Mouse (Mus musculus) frontal cortex, postnatal 14 days (tissue): ENCODE results near the gene P4htm.

Source experiments
- DNase-seq, 2 experiments: peaks; one replicate each; pipeline ENCODE4 v3.0.0; 2022; ENCODE audit warnings: low spot score in 2 of 2

The P4htm gene

DNA sequence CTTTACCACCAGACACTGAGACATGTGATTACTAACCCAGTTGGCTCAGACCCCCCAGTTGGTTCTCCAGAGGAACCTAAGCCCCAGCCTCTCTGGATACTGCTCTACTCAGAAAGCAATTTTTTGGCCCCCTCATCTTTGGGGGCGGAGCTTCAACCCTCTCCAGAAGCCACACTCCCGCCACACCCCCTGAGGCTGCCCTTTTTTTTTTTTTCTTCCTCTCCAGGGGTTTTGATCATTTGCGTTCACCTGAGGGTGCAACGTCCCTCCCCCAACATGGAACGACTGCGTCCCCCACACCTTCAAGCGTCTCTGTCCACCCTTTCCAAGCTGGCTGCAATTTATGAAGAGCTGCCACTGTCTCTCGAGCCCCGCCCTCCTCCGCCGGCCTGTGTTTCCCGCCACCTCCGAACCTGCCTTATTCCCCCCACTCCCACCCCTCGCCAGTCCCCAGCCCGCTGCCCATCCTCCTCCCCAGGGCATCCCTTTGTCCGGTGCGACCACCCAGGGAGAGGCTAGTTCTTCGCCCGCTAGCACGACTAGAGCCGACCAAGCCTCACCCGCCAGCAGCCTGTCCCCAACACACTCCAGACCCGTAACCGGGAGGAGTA is 19.4 kb downstream of the P4htm start:
- no peak for DNase-seq

GRCm38 (mm10) chr9:108577025-108577424 is 20.4 kb downstream of the P4htm start:
- no peak for DNase-seq

- no peak for DNase-seq
These were observed 21.9 kb downstream of the P4htm start for GRCm38 (mm10) chr9:108575321-108576297.

GRCm38 (mm10) chr9:108574921-108575320 is 22.5 kb downstream of the P4htm start:
- DNase-seq: no peak

GRCm38 (mm10) chr9:108573774-108574690 is 23.4 kb downstream of the P4htm start:
- no peak for DNase-seq

- DNase-seq: no peak
These were observed 25.1 kb downstream of the P4htm start for GRCm38 (mm10) chr9:108572321-108572720.

DNA sequence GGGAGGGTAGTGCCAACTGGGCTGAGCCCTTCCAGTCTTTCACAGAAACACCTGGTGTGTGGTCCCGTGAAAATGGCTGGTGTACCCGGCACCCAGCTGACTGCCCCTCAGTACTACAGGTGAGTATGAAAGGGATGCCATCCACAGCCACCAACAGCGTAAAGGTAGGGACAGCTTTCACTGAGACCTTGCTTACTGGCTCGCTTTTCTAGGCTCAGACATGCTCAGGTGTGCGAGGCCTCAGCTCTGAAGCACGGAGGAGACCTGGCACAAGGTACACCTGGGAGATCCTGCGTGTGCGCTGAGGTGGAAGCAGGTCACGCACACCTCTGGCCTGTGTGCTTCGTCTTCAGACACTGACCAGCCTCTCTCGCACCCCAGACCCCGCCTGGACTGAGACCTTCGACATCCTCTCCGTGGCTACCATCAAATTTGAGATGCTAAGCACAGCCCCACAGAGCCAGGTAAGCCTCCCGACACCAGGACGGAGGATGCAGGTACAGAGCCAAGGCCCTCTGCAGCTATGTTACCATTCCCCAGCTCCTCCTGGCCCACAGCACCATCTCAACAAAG is 26.0 kb downstream of the P4htm start:
- DNase-seq: no peak

DNA sequence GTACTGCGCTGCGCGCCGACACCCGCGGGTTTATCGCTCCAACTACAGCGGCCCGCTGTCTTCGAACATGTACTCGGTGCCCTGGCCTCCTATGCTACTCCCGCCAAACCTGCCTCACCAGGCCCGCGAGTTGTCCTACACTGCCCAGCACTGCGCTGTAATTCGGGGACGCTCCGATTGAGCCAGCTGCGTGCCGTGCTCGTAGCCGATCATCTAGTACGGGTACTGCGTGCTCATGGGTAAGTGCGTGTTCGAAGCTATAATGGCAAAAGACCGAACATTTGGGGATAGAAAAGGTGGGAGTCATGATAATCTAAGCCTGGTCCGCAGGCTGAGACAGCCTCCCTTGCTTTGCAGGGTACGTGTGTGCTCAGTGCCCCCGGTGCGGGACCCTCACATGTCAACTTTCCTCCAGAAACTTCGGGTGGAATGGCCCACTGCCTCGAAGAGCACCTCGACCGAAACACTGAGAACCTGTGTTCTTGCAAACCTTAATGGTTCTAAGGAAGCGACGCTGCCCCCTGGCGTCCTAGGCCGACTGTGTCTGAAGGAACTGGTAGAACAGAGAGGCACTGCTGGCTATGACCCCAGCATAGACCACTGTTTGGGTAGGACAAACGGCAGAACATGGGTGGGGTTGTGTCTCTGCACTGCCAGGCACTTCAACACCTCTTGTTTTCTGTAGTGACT is 27.1 kb downstream of the P4htm start:
- peak in 1 of 2 experiments; percentile 78 for DNase-seq

GRCm38 (mm10) chr9:108569381-108570206 is 27.9 kb downstream of the P4htm start, which contains the start of gene Dalrd3:
Gene Dalrd3, plus strand, starts transcription at chr9:108569886.
- DNase-seq: peak; percentile 85 to 87

- DNase-seq: no peak
These were observed 29.0 kb downstream of the P4htm start for GRCm38 (mm10) chr9:108568511-108568921.

DNA sequence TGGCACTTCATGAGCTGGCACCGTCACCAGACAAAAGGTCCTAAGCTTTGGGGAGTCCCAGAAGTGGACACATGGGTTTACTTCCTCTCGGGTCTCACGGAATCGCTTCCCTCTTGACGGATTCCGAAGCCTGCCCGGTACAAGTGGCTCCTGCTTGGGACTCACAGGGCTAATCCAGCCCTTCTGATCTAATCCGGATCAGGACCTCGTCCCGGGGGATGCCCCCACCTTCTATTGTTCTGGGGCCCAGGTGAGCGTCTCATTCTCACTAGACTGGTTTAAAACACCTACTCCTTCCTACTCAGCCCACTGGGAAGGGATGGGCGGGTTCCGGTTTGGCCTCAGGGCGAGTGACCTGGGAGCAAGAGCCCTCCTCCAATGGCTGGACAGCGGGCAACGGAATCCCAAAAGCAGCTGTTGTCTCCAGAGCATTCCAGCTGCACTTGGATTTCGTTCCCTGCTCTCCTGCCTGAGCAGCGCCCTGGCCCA is 29.5 kb downstream of the P4htm start:
- no peak for DNase-seq

- peak; percentile 91 to 95 for DNase-seq
These were observed 30.4 kb downstream of the P4htm start, which contains the start of gene Ndufaf3 for GRCm38 (mm10) chr9:108566815-108567776. Gene Ndufaf3, minus strand, starts transcription at chr9:108567434.

- no peak for DNase-seq
These were observed 31.3 kb downstream of the P4htm start for GRCm38 (mm10) chr9:108565881-108566814.

- DNase-seq: no peak
These were observed 33.3 kb downstream of the P4htm start for GRCm38 (mm10) chr9:108564131-108564530.

- no peak for DNase-seq
These were observed 33.8 kb downstream of the P4htm start for GRCm38 (mm10) chr9:108563671-108564070.

DNA sequence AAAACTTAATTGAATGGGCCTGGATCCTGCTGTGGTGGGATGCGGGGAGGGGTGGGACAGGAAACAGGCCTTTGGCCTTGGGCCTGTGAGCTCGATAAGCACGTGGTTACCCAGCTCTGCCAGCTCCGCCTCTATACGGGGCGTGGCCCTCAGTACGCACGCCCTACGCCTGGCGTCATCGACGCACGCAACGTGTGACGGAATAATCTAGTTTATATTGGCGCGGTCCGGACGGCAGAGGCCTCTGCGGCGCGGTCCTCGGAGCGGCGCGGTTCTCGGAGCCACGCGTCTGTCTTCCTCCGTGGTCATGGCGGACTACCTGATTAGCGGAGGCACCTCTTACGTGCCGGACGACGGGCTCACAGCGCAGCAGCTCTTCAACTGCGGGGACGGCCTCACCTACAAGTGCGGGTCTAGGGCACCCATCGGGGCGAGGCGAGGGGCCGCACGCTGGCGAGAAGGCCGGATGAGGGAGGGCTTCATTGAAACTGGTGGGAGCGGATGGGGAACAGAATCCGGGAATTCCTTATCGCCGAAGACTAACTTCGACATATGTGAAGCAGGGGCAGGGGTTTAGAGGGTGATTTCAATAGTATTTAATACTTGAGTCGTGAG is 37.1 kb downstream of the P4htm start, which contains the start of gene Impdh2:
Gene Impdh2 (plus strand): TSS at position 60 of the 615 bp plus-strand sequence.
- DNase-seq: peak; percentile 91 to 92

- DNase-seq: no peak
These were observed 38.3 kb downstream of the P4htm start for GRCm38 (mm10) chr9:108559169-108559568.
